Mouse (Mus musculus): Measurements from ENCODE around the gene Vmn1r195.
"Not testable (repeated sequence)": the region's sequence is repeated elsewhere in the genome, so short reads cannot be mapped to it uniquely, and the experiment has no call there.

Gene Vmn1r195

GRCm38 (mm10) chr13:22270222-22270621 lies at the start of gene Vmn1r195:
Gene Vmn1r195, plus strand, starts transcription at chr13:22270522.
- not testable (repeated sequence) for DNase-seq (ENCODE audit: low spot score in 2 of 2)

- DNase-seq (ENCODE audit: low spot score in 2 of 2) = not testable (repeated sequence)
Measured at GRCm38 (mm10) chr13:22223060-22223459, 47.3 kb upstream of the Vmn1r195 start, which contains the start of gene Vmn1r193. Gene Vmn1r193, minus strand, starts transcription at chr13:22223160.

GRCm38 (mm10) chr13:22243915-22244314 lies 26.4 kb upstream of the Vmn1r195 start, which contains the start of gene Vmn1r194:
Gene Vmn1r194, plus strand, starts transcription at chr13:22244215.
- DNase-seq (ENCODE audit: low spot score in 2 of 2) = no peak

- DNase-seq (ENCODE audit: low spot score in 2 of 2) = no peak
Measured at GRCm38 (mm10) chr13:22271721-22272120, 1.4 kb downstream of the Vmn1r195 start.

GRCm38 (mm10) chr13:22284578-22284977 lies 14.3 kb downstream of the Vmn1r195 start:
- DNase-seq (ENCODE audit: low spot score in 2 of 2) = no peak

- DNase-seq (ENCODE audit: low spot score in 2 of 2) = no peak
Measured at GRCm38 (mm10) chr13:22289620-22290019, 19.3 kb downstream of the Vmn1r195 start, which contains the start of gene Vmn1r196. Gene Vmn1r196, plus strand, starts transcription at chr13:22289920.

GRCm38 (mm10) chr13:22308075-22308474 lies 37.8 kb downstream of the Vmn1r195 start:
- DNase-seq (ENCODE audit: low spot score in 2 of 2) = not testable (repeated sequence)

GRCm38 (mm10) chr13:22315361-22315760 lies 45.0 kb downstream of the Vmn1r195 start:
- DNase-seq (ENCODE audit: low spot score in 2 of 2) = no peak

GRCm38 (mm10) chr13:22317366-22317765 lies 47.0 kb downstream of the Vmn1r195 start:
- no peak for DNase-seq (ENCODE audit: low spot score in 2 of 2)

- no peak for DNase-seq (ENCODE audit: low spot score in 2 of 2)
Measured at GRCm38 (mm10) chr13:22320091-22320490, 49.8 kb downstream of the Vmn1r195 start.

GRCm38 (mm10) chr13:22324289-22324688 lies 54.0 kb downstream of the Vmn1r195 start, which contains the start of gene Vmn1r197:
Gene Vmn1r197, plus strand, starts transcription at chr13:22324589.
- DNase-seq (ENCODE audit: low spot score in 2 of 2) = no peak
